Mouse (Mus musculus) MEL (cell line): ENCODE measurements at regions not wholly inside any gene's neighbourhood (a gene's known extent, or its start where the extent isn't known, plus 50 kb on each side); places are given as distances from the start of the nearest gene placed in this dataset.

Experiments
- CTCF ChIP-seq, 3 experiments: IDR thresholded peaks in 2 of 3; conservative IDR thresholded peaks in 1 of 3; 2 replicates each; pipeline ENCODE4 v1.5.1; 2011 to 2012; ENCODE audit warnings: low read length in 3 of 3, low read depth in 2 of 3, mild to moderate bottlenecking in 2 of 3, improper control_type of control experiment in 1 of 3, inconsistent platforms in 1 of 3, mixed read lengths in 1 of 3, moderate library complexity in 1 of 3; ENCODE audit not compliant: control insufficient read depth in 1 of 3, insufficient read depth in 1 of 3, poor library complexity in 1 of 3, severe bottlenecking in 1 of 3
- ETS1 ChIP-seq: IDR thresholded peaks from 2 replicates; pipeline ENCODE4 v1.6.1; 2012; ENCODE audit warnings: low read depth, mild to moderate bottlenecking, inconsistent platforms, low read length, improper control_type of control experiment, moderate library complexity
- GATA1 ChIP-seq: IDR thresholded peaks from 2 replicates; pipeline ENCODE4 v1.6.1; 2011; ENCODE audit warnings: low read depth, low read length, improper control_type of control experiment
- MAX ChIP-seq: IDR thresholded peaks from 2 replicates; pipeline ENCODE4 v1.6.1; 2011; ENCODE audit warnings: low read length, improper control_type of control experiment
- MYC ChIP-seq: IDR thresholded peaks from 2 replicates; pipeline ENCODE4 v1.6.1; 2011; ENCODE audit warnings: low read depth, mild to moderate bottlenecking, low read length, improper control_type of control experiment, moderate library complexity
- POLR2A ChIP-seq, 2 experiments: IDR thresholded peaks; 2 replicates each; pipeline ENCODE4 v1.6.1; 2011 to 2012; ENCODE audit warnings: low read length in 2 of 2, mild to moderate bottlenecking in 2 of 2, control low read depth in 1 of 2, improper control_type of control experiment in 1 of 2, low read depth in 1 of 2, moderate library complexity in 1 of 2; ENCODE audit not compliant: control insufficient read depth in 1 of 2, insufficient read depth in 1 of 2, poor library complexity in 1 of 2
- POLR2AphosphoS5 ChIP-seq: IDR thresholded peaks from 2 replicates; pipeline ENCODE4 v1.6.1; 2012; ENCODE audit warnings: low read depth, borderline replicate concordance, mild to moderate bottlenecking, inconsistent platforms, low read length, moderate library complexity, mixed read lengths
- SMC3 ChIP-seq: IDR thresholded peaks from 2 replicates; pipeline ENCODE4 v1.6.1; 2011; ENCODE audit warnings: low read depth, low read length, improper control_type of control experiment
- TAL1 ChIP-seq: IDR thresholded peaks from 2 replicates; pipeline ENCODE4 v1.6.1; 2012; ENCODE audit warnings: mild to moderate bottlenecking, inconsistent platforms, low read length, moderate library complexity, mixed read lengths
- TCF12 ChIP-seq: IDR thresholded peaks from 2 replicates; pipeline ENCODE4 v1.6.1; 2014; ENCODE audit warnings: low read depth, mild to moderate bottlenecking, inconsistent platforms, low read length, improper control_type of control experiment, moderate library complexity
- ZC3H11A ChIP-seq: IDR thresholded peaks from 2 replicates; pipeline ENCODE4 v1.6.1; 2012; ENCODE audit warnings: low read depth, mild to moderate bottlenecking, inconsistent platforms, low read length, improper control_type of control experiment
- ZMIZ1 ChIP-seq: IDR thresholded peaks from 2 replicates; pipeline ENCODE4 v1.6.1; 2012; ENCODE audit warnings: low read depth, mild to moderate bottlenecking, inconsistent platforms, low read length, improper control_type of control experiment, moderate library complexity
- ZNF384 ChIP-seq: IDR thresholded peaks from 2 replicates; pipeline ENCODE4 v1.6.1; 2012; ENCODE audit warnings: low read depth, mild to moderate bottlenecking, inconsistent platforms, low read length, improper control_type of control experiment

GRCm38 (mm10) chr3:34270154-34270553 lies 189.0 kb upstream of the Dnajc19 start:
- no peak for TF ChIP-seq ZMIZ1
- no peak for TF ChIP-seq TCF12
- TF ChIP-seq POLR2A (IDR thresholded peaks at IDR 0.05; ENCODE audit: control insufficient read depth in 1 of 2, insufficient read depth in 1 of 2, low read depth in 1 of 2, low read length in 2 of 2, poor library complexity in 1 of 2), result no peak
- no peak for TF ChIP-seq ZNF384
- no peak for TF ChIP-seq TAL1
- TF ChIP-seq POLR2AphosphoS5, result no peak
- TF ChIP-seq GATA1, result no peak
- TF ChIP-seq CTCF (IDR thresholded peaks at IDR 0.05 in 2 of 3, conservative IDR thresholded peaks at IDR 0.05 in 1 of 3; ENCODE audit: control insufficient read depth in 1 of 3, insufficient read depth in 1 of 3, low read depth in 2 of 3, low read length in 3 of 3, poor library complexity in 1 of 3, severe bottlenecking in 1 of 3), result no peak
- TF ChIP-seq SMC3, result no peak
- TF ChIP-seq MAX, result no peak
- no peak for TF ChIP-seq ETS1
- no peak for TF ChIP-seq MYC
- TF ChIP-seq ZC3H11A, result no peak
